Mouse (Mus musculus) WW6 (cell line): ENCODE measurements around the gene Ambra1.
"Not testable (repeated sequence)": the region's sequence is repeated elsewhere in the genome, so short reads cannot be mapped to it uniquely, and the experiment has no call there.

Source experiments
- DNase-seq: peaks from one replicate; pipeline ENCODE4 v3.0.0-alpha.2; 2013; ENCODE audit warnings: low read depth, low spot score

Ambra1 gene

GRCm38 (mm10) chr2:91729971-91730821 lies at the start of gene Ambra1:
Gene Ambra1 (plus strand): TSS chr2:91730134.
- DNase-seq, result peak; percentile 75

GRCm38 (mm10) chr2:91682850-91683249 lies 47.1 kb upstream of the Ambra1 start:
- DNase-seq, result peak; percentile 49

- no peak for DNase-seq
Measured at GRCm38 (mm10) chr2:91683919-91684318, 46.0 kb upstream of the Ambra1 start.

GRCm38 (mm10) chr2:91689452-91689851 lies 40.5 kb upstream of the Ambra1 start:
- DNase-seq, result no peak

GRCm38 (mm10) chr2:91695436-91696224 lies 34.3 kb upstream of the Ambra1 start:
- no peak for DNase-seq

- no peak for DNase-seq
Measured at GRCm38 (mm10) chr2:91696225-91696590, 33.7 kb upstream of the Ambra1 start.

GRCm38 (mm10) chr2:91699225-91699624 lies 30.7 kb upstream of the Ambra1 start:
- no peak for DNase-seq

GRCm38 (mm10) chr2:91701366-91701765 lies 28.6 kb upstream of the Ambra1 start:
- DNase-seq, result no peak

GRCm38 (mm10) chr2:91705736-91706135 lies 24.2 kb upstream of the Ambra1 start:
- DNase-seq, result no peak

- no peak for DNase-seq
Measured at GRCm38 (mm10) chr2:91706456-91706855, 23.5 kb upstream of the Ambra1 start.

GRCm38 (mm10) chr2:91708361-91708760 lies 21.6 kb upstream of the Ambra1 start:
- DNase-seq, result no peak

- DNase-seq, result peak; percentile 71
Measured at GRCm38 (mm10) chr2:91710272-91711234, 19.4 kb upstream of the Ambra1 start, which contains the start of the genes Atg13 and Harbi1. Gene Atg13 (minus strand): TSS chr2:91710576. Gene Harbi1 (plus strand): TSS chr2:91710852.

- no peak for DNase-seq
Measured at GRCm38 (mm10) chr2:91711256-91711925, 18.5 kb upstream of the Ambra1 start.

GRCm38 (mm10) chr2:91714921-91715320 lies 15.0 kb upstream of the Ambra1 start:
- no peak for DNase-seq

- DNase-seq, result no peak
Measured at GRCm38 (mm10) chr2:91718276-91718675, 11.7 kb upstream of the Ambra1 start.

- no peak for DNase-seq
Measured at GRCm38 (mm10) chr2:91723382-91723781, 6.6 kb upstream of the Ambra1 start.

GRCm38 (mm10) chr2:91723951-91724350 lies 6.0 kb upstream of the Ambra1 start:
- DNase-seq, result no peak

- no peak for DNase-seq
Measured at GRCm38 (mm10) chr2:91724716-91725115, 5.2 kb upstream of the Ambra1 start.

- not testable (repeated sequence) for DNase-seq
Measured at GRCm38 (mm10) chr2:91725476-91725875, 4.5 kb upstream of the Ambra1 start.

GRCm38 (mm10) chr2:91727011-91727410 lies 2.9 kb upstream of the Ambra1 start:
- no peak for DNase-seq

- no peak for DNase-seq
Measured at GRCm38 (mm10) chr2:91729571-91729970, 363 bp upstream of the Ambra1 start.
